Mouse (Mus musculus): ENCODE data around the gene Frs3.

Gene Frs3

GRCm38 (mm10) chr17:47735553-47736100 lies 46.8 kb downstream of the Frs3 start:
- DNase-seq (ENCODE audit: low spot score), result no peak

- peak; percentile 96 for DNase-seq (ENCODE audit: low spot score)
Observed at GRCm38 (mm10) chr17:47736856-47737255, 48.0 kb downstream of the Frs3 start, which contains the start of gene Tfeb. Gene Tfeb, plus strand, starts transcription at chr17:47737030.

GRCm38 (mm10) chr17:47737271-47738065 lies 48.6 kb downstream of the Frs3 start:
- DNase-seq (ENCODE audit: low spot score), result peak; percentile 76

- peak; percentile 34 for DNase-seq (ENCODE audit: low spot score)
Observed at GRCm38 (mm10) chr17:47738066-47738878, 49.4 kb downstream of the Frs3 start.

- peak; percentile 29 for DNase-seq (ENCODE audit: low spot score)
Observed at GRCm38 (mm10) chr17:47738879-47739798, 50.3 kb downstream of the Frs3 start.

- DNase-seq (ENCODE audit: low spot score), result peak; percentile 13
Observed at GRCm38 (mm10) chr17:47740186-47740585, 51.4 kb downstream of the Frs3 start.

- DNase-seq (ENCODE audit: low spot score), result peak; percentile 39
Observed at GRCm38 (mm10) chr17:47742991-47743734, 54.3 kb downstream of the Frs3 start.

- DNase-seq (ENCODE audit: low spot score), result no peak
Observed at GRCm38 (mm10) chr17:47744086-47744485, 55.3 kb downstream of the Frs3 start.

GRCm38 (mm10) chr17:47744746-47745368 lies 56.0 kb downstream of the Frs3 start:
- peak; percentile 15 for DNase-seq (ENCODE audit: low spot score)

- no peak for DNase-seq (ENCODE audit: low spot score)
Observed at GRCm38 (mm10) chr17:47748791-47749553, 60.1 kb downstream of the Frs3 start.

GRCm38 (mm10) chr17:47749626-47750025 lies 60.8 kb downstream of the Frs3 start:
- no peak for DNase-seq (ENCODE audit: low spot score)

- DNase-seq (ENCODE audit: low spot score), result no peak
Observed at GRCm38 (mm10) chr17:47750101-47750500, 61.3 kb downstream of the Frs3 start.

GRCm38 (mm10) chr17:47751811-47752210 lies 63.0 kb downstream of the Frs3 start:
- no peak for DNase-seq (ENCODE audit: low spot score)

GRCm38 (mm10) chr17:47753130-47753775 lies 64.4 kb downstream of the Frs3 start:
- DNase-seq (ENCODE audit: low spot score), result no peak

Data from embryo, embryonic 10.5 days (tissue).